Mouse (Mus musculus): ENCODE results near the gene Wdr35.

Gene Wdr35

DNA sequence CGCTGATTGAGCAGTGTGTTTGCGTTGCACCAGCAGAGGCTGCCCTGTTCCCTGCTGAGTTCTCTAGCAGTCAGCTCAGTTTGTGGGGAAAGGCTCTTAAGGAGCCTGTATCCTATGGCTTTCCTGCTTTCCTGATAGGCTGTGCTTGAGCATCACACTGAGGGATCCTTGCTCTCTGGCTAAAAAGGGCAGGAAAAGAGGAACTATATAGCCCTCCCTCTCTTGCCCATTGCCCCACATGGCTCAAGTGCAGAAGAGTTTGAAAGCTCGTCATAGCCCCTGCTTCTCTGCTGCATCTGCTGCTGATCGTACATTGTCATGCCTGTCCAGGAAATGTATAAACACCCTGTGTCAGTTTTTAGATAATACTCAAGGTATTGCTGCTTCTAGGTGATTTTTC lies 33.5 kb downstream of the Wdr35 start:
- in situ Hi-C loops (cut with MboI, MseI): loop anchor here (5.0 kb wide), 2 partner anchors 120 to 240 kb away; no protein-coding TSS in a partner anchor

DNA sequence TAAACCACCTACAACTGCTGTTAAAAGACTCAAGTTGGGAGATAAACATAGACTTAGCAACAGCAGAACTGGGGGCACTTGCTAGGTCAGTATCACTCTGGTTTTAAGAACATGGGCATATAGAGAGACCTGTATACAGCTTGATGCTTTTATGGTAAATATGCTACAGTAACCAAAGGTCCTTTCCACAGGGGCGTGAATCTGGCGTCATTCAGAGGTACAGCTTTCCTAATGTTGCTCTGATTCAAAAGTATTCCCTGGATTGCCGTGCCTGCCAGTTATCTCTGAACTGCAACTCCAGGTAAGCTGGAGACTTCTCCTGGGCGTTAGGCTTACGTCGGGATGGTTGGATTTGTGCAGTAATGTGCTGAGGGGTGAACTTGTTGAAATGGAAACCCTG lies 34.1 kb downstream of the Wdr35 start:
- in situ Hi-C loops (cut with MboI, MseI): loop anchor here (5.0 kb wide), 2 partner anchors 121 to 241 kb away; no protein-coding TSS in a partner anchor

DNA sequence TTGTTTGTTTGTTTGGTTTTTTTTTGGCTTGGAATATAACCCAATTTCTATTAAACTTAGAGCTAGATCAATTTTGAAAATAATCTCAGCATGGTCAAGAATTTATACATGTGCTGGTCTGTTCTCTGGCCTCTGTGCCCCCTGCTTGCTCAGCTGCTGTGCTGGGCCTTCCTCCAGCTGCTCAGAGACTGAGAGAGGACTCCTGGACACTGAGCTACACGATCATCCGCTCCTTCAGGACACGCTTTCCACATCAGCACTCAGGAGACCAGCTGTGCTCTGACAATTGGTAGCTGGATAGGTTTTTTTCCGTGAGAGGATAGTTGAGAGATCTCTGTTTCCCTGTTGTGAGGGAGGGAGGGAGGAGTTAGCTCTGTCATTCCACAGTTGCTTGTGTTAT lies 36.6 kb downstream of the Wdr35 start:
- in situ Hi-C loops (cut with MboI, MseI): no loop called here

DNA sequence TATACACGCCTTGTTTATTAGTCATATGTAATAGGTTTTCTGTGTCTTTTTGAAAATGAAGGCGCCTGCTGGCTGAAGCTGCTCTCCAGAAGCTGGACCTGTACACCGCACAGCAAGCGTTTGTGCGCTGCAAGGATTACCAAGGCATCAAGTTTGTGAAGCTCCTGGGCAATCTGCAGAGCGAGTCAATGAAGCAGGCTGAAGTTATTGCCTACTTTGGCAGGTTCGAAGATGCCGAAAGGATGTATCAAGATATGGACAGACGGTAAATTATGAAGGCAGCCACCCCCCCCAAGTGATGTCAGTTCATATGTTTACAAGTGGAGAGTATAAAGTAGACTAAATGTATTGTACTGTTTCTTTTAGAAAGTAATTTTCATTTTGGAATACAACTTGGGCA lies 42.7 kb downstream of the Wdr35 start:
- in situ Hi-C loops (cut with MboI, MseI): no loop called here

DNA sequence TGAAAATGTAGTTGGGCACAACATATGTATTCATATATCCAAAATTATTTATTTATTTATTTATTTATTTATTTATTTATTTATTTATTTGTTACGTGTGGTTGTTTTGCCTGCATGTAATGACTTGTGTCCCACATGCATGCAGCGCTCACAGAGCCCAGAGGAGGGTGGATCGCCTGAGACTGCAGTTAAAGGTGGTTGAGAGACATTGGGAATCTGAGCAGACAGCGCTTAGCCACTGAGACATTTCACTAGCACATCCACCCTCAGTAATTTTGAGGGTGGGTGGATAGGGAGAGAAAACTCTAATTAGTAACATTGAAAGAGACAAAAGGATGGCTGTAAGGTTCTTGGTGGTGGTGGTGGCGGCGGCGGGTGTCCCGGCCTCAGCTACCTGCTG lies 46.7 kb downstream of the Wdr35 start:
- in situ Hi-C loops (cut with MboI, MseI): no loop called here

DNA sequence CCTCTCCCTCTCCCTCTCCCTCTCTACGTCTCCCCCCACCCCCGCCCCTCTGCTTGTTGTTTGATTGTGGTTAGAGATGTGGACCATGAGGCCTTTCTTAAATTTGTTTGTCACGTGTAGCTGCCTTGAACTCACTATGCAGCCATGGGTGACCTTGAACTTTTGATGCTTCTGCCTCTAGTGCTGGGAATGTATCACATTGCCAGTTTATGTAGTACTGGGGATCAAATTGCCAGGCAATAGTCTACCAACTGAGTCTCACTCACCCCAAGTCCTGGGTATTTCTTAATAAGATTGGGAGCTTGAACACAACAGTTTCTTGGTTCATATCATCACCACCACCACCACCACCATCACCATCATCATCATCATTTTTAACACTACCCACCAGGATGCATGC lies 47.3 kb downstream of the Wdr35 start:
- in situ Hi-C loops (cut with MboI, MseI): no loop called here

DNA sequence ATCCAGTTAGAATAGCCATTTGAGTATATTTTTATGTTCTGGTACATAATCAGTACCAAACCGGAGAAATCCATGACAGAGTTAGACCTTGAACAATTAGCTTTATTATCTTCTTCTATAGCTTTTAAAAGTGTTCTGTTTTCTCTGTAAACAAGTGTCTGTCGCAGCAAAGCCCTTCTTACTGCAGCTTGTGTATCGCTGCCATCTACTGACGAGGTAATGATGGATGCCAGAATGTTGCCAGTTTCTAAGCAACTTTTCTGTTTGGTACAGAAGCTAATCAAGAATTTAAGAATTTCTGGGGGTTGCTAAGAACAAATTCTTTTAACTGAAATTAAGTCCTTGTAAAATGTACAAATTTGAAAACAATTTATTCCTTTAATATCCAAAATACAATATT lies 49.3 kb downstream of the Wdr35 start:
- in situ Hi-C loops (cut with MboI, MseI): no loop called here

DNA sequence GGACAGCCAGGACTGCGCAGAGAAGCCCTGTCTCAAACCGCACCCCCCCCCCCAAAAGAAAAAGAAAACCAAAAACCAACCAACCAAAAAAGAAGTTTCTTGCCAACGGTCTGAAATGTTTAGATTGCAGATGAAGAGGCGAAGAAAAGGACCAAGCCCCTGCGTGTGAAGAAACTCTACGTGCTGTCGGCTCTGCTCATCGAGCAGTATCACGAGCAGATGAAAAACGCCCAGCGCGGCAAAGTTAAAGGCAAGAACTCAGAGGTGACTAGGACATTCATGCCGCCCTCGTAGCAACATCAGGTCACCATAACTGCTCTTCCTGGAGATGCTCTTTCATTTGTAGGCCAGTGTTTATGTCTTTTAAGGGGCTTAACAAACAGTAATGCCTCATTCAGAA lies 50.4 kb downstream of the Wdr35 start:
- in situ Hi-C loops (cut with MboI, MseI): no loop called here

DNA sequence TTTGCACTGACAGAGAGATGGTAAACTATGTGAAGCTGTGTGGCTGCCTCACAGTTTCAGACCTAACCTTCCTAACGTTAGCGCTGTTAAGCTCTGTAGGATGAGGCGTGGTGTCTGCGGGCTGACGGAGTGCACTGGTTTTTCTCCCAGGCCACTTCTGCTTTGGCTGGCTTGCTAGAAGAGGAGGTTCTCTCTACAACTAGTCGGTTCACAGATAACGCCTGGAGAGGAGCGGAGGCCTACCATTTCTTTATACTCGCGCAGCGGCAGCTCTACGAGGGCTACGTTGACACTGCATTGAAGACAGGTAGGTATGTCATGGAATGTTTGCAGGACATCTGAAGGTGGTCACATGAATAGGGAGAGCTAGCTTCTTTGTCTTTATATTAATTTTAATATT lies 51.0 kb downstream of the Wdr35 start:
- in situ Hi-C loops (cut with MboI, MseI): loop anchor here (5.0 to 25.0 kb wide), 2 partner anchors 102 to 812 kb away; partner anchors contain the start of genes Laptm4a and Ldah

DNA sequence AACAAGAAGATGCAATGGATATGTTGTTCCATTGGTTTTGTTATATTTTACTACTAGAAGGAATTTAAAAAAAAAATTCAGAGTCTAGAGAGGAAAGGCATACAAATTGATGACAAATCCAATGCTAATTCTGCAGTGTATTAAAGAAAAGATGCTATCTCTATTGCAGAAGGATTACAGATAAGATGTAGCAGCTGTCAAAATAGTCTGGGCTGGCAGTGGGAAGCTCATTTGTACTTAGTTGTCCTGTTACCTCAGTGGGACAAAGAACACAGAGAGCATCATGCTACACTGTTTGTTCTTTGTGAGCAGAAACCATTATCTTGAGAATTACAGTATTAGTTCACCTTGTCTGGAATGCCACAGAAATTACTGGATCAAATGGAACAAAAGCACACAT lies 53.2 kb downstream of the Wdr35 start:
- in situ Hi-C loops (cut with MboI, MseI): loop anchor here (5.0 to 25.0 kb wide), 2 partner anchors 105 to 815 kb away; partner anchors contain the start of genes Laptm4a and Ldah

DNA sequence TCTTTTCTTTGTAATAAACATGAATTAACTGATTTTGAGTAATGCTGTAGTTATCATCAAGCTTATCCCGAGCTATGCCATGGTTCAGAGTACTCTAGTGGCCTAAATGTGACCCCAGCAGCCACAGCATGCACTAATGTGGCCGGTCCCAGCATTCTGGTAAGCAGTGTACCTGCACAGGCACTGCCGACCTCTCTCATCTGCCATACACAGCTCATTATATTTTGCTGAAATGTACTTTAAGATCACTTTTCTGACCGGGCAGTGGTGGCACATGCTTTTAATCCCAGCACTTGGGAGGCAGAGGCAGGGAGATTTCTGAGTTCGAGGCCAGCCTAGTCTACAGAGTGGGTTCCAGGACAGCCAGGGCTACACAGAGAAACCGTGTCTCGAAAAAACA lies 55.1 kb downstream of the Wdr35 start:
- in situ Hi-C loops (cut with MboI, MseI): loop anchor here (5.0 to 25.0 kb wide), 2 partner anchors 107 to 817 kb away; partner anchors contain the start of genes Laptm4a and Ldah

DNA sequence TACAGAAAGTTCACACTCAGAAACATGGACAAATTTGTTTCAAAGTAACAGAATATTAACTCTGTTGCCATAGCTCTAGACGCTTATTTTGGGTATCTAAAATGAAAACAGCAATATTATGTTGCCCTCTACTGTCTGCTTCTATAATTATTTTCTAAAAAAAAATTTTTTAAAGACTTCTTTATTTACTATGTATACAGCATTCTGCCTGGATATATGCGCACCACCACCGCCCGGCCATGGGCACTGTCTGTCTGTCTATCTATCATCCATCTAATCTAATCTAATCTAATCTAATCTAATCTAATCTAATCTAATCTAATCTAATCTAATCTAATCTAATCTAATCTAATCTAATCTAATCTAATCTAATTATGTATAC lies 55.8 kb downstream of the Wdr35 start:
- in situ Hi-C loops (cut with MboI, MseI): loop anchor here (5.0 to 25.0 kb wide), 2 partner anchors 107 to 817 kb away; partner anchors contain the start of genes Laptm4a and Ldah

DNA sequence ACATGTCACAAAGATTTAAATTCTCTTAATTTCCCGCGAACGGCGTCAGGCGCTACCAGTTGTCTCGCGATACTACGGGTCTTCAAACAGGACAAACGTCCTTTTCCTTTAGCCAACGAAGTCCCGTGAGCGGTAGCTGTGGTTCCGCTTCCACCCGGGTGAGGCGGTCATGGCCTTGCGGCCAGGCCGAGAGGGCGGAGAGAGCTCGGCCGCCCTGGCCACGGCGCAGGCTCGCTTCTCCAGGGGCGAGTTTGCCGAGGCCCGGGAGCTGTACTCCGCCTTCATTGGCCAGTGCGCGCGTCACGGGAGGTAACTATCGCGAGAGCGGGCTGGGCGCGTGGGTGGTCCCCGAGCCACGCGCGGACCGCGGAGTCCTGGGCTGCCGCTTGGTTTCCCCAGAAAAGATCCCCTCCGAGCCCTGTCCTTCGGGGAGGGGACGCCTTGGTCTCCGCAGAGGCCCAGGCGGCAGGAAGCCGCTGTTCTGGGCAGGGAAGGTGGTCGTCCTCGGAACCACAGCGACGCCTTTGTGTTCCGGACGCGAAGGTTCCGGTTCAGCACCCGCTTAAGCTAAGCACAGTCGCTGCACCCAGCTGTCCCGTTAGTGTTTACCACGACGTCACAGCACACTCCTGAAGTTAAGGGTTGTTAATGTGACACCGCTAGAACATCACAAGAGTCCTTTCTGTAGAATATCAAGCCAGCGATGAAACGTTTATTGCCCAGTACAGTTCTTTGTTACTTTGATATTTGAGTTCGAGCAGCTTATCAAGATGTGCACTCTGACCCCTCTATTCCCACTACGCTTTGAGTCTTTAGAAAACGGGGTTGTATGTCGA lies 56.4 kb downstream of the Wdr35 start, which contains the start of gene Ttc32:
Gene Ttc32 (plus strand): TSS at position 110 of the 836 bp plus-strand sequence.
- in situ Hi-C loops (cut with MboI, MseI): loop anchor here (5.0 to 25.0 kb wide), 2 partner anchors 108 to 818 kb away; partner anchors contain the start of genes Laptm4a and Ldah

DNA sequence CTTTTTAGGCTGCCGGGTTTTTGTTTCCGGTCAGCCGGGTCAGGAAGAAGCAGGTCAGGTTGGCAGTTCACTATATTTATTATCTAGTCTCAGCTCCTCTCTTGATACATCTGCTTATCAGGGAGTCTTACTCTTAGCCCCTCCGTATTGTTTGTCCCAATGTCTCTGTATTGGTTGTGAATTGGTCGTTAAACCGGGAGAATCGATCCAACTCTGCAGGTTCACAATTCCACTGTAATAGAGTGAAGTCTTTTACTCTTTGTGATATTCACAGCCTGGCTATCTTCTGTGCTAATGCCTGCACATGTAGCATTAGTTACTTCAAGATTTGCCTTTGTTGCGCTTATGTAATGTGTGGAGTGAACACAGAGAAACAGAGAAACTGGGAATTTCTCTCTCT lies 57.5 kb downstream of the Wdr35 start:
- in situ Hi-C loops (cut with MboI, MseI): loop anchor here (25.0 kb wide), 1 partner anchor 819 kb away; the partner anchor contains the start of gene Ldah

DNA sequence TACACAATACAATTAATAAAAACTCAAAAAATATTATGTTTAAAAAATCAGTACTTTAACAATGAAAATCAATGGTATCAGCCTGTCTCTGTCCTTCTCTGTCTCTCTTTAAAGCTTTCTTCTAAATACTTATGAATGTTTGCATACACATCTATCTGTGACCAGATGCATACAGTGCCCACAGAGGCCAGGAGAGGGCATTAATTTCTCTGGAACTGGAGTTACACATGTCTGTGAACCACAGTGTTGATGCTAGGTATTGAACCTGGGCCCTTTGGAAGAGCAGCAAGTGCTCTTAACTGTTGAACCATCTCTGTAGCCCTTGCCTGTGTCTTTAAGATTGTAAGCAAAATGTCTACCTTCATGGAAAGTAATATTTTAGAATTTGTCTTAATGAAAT lies 59.4 kb downstream of the Wdr35 start:
- in situ Hi-C loops (cut with MboI, MseI): loop anchor here (25.0 kb wide), 1 partner anchor 821 kb away; the partner anchor contains the start of gene Ldah

DNA sequence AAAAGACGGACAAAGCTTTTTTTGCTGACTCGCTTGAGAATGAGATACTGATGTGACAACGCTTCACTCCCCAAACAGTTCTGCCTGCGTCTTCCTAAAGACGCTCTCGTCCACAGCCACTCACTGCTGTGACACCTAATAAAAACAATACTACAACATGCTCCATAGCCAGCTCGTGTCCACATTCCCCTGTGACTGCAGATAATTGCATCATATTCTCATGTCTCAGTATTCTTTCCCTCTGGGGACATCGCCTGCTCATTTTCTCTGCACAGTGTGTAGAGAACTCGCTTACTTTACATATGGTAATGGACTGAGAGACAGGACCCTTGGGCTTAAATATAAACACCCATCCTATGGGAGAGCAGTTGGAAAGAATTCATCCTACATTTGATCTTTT lies 62.7 kb downstream of the Wdr35 start:
- in situ Hi-C loops (cut with MboI, MseI): loop anchor here (5.0 to 25.0 kb wide), 2 partner anchors 824 to 1356 kb away; partner anchors contain the start of genes Ldah and Rdh14

DNA sequence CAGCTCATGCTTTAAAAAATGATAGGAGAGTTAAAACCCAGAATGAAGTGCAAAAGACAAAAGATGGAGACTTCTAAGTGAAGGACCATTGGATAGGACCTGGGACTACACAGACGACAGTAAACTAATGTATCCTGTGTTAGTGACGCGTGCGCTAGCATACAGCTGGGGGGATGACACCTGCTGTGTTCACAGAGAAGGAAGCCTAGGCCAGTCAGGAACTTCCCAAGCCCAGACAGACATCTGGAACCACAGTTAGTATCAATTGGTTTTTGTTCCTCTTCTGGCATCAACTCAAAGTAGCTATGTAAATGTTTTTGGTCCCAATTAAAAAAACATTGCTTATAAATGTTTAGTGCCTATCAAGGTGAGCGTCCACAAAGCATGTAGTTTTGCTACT lies 66.5 kb downstream of the Wdr35 start:
- in situ Hi-C loops (cut with MboI, MseI): loop anchor here (25.0 kb wide), 1 partner anchor 828 kb away; the partner anchor contains the start of gene Ldah

DNA sequence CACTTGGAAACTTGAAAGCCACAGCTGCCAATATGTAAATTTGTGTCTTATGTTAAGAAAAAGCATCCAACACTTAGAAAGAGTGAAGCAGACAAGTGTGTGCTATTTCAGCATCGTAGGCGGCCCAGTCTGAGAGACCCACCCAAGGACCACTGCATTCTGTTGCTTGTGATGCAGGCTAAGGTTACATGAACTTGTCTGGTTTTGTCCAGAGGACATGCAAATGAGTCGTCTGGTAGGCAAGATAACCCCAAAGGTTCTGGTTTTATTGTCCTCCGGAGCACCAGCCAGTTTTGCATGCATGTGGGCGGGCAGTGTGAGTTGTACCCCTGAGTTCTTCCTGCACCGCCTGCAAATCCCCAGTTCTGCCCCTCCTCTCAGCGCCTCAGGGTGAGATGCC lies 67.0 kb downstream of the Wdr35 start:
- in situ Hi-C loops (cut with MboI, MseI): loop anchor here (25.0 kb wide), 1 partner anchor 828 kb away; the partner anchor contains the start of gene Ldah

DNA sequence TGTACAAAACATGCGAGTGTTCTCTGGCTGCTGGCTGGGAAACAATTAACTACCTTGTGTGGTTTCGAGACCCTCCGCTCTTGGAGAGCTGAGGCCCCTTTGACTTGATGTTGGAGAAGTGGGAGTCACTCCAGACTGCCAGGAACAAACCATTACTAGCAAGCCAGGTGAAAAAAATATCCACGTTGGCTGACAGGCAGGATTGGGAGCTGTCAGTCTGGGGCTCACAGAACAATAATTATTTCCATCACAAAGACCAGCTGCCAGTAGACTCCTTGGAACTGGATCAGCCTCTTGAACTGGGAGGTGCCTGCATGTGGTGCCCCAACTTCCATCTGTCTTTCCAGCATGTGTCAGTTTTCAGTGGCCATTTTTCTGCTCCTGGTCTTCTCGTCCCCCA lies 68.6 kb downstream of the Wdr35 start:
- in situ Hi-C loops (cut with MboI, MseI): loop anchor here (25.0 kb wide), 1 partner anchor 830 kb away; the partner anchor contains the start of gene Ldah

DNA sequence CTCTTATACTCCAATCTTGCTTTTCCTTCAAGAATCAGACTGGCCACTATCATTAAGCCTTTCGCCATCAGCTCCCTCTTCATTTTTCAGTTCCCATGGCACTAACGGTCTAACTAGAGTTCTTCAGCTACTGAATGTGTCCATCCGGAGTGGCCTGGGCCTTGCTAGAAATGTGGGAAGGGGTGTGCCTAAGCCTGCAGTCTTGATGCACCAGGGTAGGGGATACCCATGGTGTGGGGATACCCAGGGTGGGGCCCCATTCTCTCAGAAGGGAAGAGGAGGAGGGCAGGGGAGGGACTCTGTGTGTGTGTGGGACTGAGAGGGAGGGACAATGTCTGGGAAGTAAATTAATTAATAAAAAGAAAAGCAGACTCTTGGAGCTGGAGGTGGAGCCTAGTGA lies 69.1 kb downstream of the Wdr35 start:
- in situ Hi-C loops (cut with MboI, MseI): loop anchor here (25.0 kb wide), 1 partner anchor 830 kb away; the partner anchor contains the start of gene Ldah

DNA sequence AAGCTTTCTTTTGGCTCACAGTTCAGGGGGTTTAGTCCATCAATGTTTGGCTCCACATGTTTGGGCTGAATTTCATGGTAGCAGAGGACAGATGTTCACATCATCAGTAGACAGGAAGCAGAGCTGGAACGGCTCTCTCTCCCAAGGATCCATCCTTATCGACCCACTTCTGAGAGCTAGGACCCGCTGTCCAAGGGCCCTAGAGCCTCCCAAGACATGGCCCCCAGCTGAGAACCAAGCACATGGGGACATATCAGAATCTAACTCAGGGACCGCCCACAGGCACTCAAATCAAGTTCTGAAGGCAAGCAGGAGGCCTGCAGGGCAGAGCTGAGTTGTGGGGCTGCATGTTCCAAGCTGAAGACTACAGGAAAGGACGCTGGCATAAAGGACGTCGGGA lies 71.0 kb downstream of the Wdr35 start:
- in situ Hi-C loops (cut with MboI, MseI): loop anchor here (25.0 kb wide), 1 partner anchor 832 kb away; the partner anchor contains the start of gene Ldah

DNA sequence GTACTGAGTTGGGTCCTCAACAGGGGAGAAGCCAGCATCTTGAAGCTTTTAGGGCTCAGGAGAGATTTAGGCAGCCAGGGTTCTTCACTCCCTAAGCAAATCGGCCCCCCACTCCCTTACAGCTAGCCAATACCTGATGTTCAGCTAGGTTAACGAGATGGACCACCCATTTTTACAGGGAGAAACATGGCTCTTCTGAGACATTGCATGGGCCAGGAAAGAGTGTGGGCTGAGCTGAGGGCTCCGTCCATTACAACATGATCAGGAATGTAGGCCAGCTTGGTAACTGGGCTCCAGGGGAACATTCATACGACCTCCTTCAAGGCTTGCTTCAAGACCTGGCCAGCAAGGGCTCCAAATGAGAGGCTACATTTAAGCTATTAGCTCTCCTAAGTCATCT lies 73.0 kb downstream of the Wdr35 start:
- in situ Hi-C loops (cut with MboI, MseI): loop anchor here (25.0 kb wide), 1 partner anchor 834 kb away; the partner anchor contains the start of gene Ldah

All from regulatory T cell (primary cell).